Mouse (Mus musculus): ENCODE data around the gene Fbxl2. TPM values are rescaled to one million over a fixed set of nuclear protein-coding genes. Genes with fewer than 3 reads are reported as not detected.

Gene Fbxl2
- polyA plus RNA-seq, 1 experiment from 2014 or later: 1.1 TPM

DNA sequence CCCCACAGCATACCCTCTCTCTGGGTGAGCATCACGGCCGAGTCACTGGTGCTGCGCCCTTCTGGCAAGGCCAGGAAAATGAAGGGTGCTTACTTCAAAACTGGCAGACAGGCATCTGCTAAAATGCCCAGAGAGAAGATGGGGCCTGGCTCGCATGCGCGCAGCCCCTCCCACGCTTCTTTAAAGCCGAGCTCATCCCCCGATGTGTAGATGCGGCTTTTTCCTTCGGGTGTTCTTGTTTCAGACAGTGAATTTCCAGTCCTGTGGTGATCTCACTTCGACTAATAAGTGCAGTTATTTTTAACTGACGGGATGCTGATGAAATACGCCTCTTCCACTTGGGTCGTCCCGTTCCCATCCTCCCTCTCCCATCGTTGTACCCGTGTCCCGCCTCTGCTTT lies 27.7 kb upstream of the Fbxl2 start:
- Histone ChIP-seq H3K9me3 (ENCODE audit: control insufficient read depth) (no peaks in the 10 kb centered on the region), H3K27me3 (replicated peaks; ENCODE audit: control insufficient read depth, insufficient read depth, low read length) (no peaks in the 10 kb centered on the region), H3K36me3 (ENCODE audit: control insufficient read depth, insufficient read depth) (no peaks in the 10 kb centered on the region), H3K4me2 (replicated peaks; ENCODE audit: low read depth) (no peak overlapping the region), H3K27ac (ENCODE audit: low read depth, low read length) (no peak overlapping the region), H3K4me1 (replicated peaks; ENCODE audit: control insufficient read depth, insufficient read depth, low read length) (no peaks in the 10 kb centered on the region), H3K9ac (ENCODE audit: low read depth, low read length) (no peak overlapping the region), H3K4me3 (ENCODE audit: low read depth, low read length) (no peak overlapping the region)
- ATAC-seq: no peak
- 81% methylated on average over 19 of the region's 19 CpGs for WGBS
- TF ChIP-seq CTCF (IDR thresholded peaks at IDR 0.05; ENCODE audit: low read depth): no peak

- H3K27me3 ChIP-seq (replicated peaks; ENCODE audit: control insufficient read depth, insufficient read depth, low read length): no peaks in the 10 kb centered on the region
- no peaks in the 10 kb centered on the region for H3K4me1 ChIP-seq (replicated peaks; ENCODE audit: control insufficient read depth, insufficient read depth, low read length)
- H3K36me3 ChIP-seq (ENCODE audit: control insufficient read depth, insufficient read depth): no peaks in the 10 kb centered on the region
- no peak for TF ChIP-seq CTCF (IDR thresholded peaks at IDR 0.05; ENCODE audit: low read depth)
- WGBS: 34% methylated on average over 6 of the region's 6 CpGs
- peak; percentile 84 for ATAC-seq
- no peak overlapping the region for H3K4me2 ChIP-seq (replicated peaks; ENCODE audit: low read depth)
- no peak overlapping the region for H3K9ac ChIP-seq (ENCODE audit: low read depth, low read length)
- no peak overlapping the region for H3K27ac ChIP-seq (ENCODE audit: low read depth, low read length)
- no peaks in the 10 kb centered on the region for H3K9me3 ChIP-seq (ENCODE audit: control insufficient read depth)
- H3K4me3 ChIP-seq (ENCODE audit: low read depth, low read length): no peak overlapping the region
These were observed 23.4 kb upstream of the Fbxl2 start for GRCm38 (mm10) chr9:114069372-114069771.

GRCm38 (mm10) chr9:114068494-114069053 lies 22.6 kb upstream of the Fbxl2 start:
- H3K4me3 ChIP-seq (ENCODE audit: low read depth, low read length): no peak overlapping the region
- H3K4me1 ChIP-seq (replicated peaks; ENCODE audit: control insufficient read depth, insufficient read depth, low read length): no peaks in the 10 kb centered on the region
- no peak for TF ChIP-seq CTCF (IDR thresholded peaks at IDR 0.05; ENCODE audit: low read depth)
- H3K27ac ChIP-seq (ENCODE audit: low read depth, low read length): no peak overlapping the region
- ATAC-seq: peak; percentile 49
- H3K36me3 ChIP-seq (ENCODE audit: control insufficient read depth, insufficient read depth): no peaks in the 10 kb centered on the region
- no peaks in the 10 kb centered on the region for H3K9me3 ChIP-seq (ENCODE audit: control insufficient read depth)
- WGBS: 48% methylated on average over 12 of the region's 12 CpGs
- H3K4me2 ChIP-seq (replicated peaks; ENCODE audit: low read depth): no peak overlapping the region
- no peaks in the 10 kb centered on the region for H3K27me3 ChIP-seq (replicated peaks; ENCODE audit: control insufficient read depth, insufficient read depth, low read length)
- no peak overlapping the region for H3K9ac ChIP-seq (ENCODE audit: low read depth, low read length)

GRCm38 (mm10) chr9:114057090-114057796 lies 11.3 kb upstream of the Fbxl2 start, which contains the start of gene Susd5:
TSS of gene Susd5 (plus strand) at chr9:114057140.
- no peak within 1 kb of the TSS for H3K27ac ChIP-seq (ENCODE audit: low read depth, low read length)
- peak within 1 kb of the TSS; percentile 62 for H3K4me2 ChIP-seq (replicated peaks; ENCODE audit: low read depth)
- WGBS: 1% methylated on average over 60 of the region's 60 CpGs
- H3K4me1 ChIP-seq (replicated peaks; ENCODE audit: control insufficient read depth, insufficient read depth, low read length): no peaks in the 10 kb centered on the region
- no peaks in the 10 kb centered on the region for H3K36me3 ChIP-seq (ENCODE audit: control insufficient read depth, insufficient read depth)
- 0 out of 2 replicates have a peak within 1 kb of the TSS, but pooled peaks have one; percentile 7 for H3K9ac ChIP-seq (ENCODE audit: low read depth, low read length)
- 0 out of 2 replicates have a peak, but pooled peaks have one; percentile 22 for ATAC-seq
- H3K4me3 ChIP-seq (ENCODE audit: low read depth, low read length): peak within 1 kb of the TSS; percentile 34
- H3K9me3 ChIP-seq (ENCODE audit: control insufficient read depth): no peaks in the 10 kb centered on the region
- no peak for TF ChIP-seq CTCF (IDR thresholded peaks at IDR 0.05; ENCODE audit: low read depth)
- H3K27me3 ChIP-seq (replicated peaks; ENCODE audit: control insufficient read depth, insufficient read depth, low read length): peaks cover 36% of the 10 kb centered on the region

GRCm38 (mm10) chr9:114052866-114053265 lies 6.9 kb upstream of the Fbxl2 start:
- H3K9ac ChIP-seq (ENCODE audit: low read depth, low read length): no peak overlapping the region
- H3K36me3 ChIP-seq (ENCODE audit: control insufficient read depth, insufficient read depth): no peaks in the 10 kb centered on the region
- no peak overlapping the region for H3K4me3 ChIP-seq (ENCODE audit: low read depth, low read length)
- H3K4me1 ChIP-seq (replicated peaks; ENCODE audit: control insufficient read depth, insufficient read depth, low read length): no peaks in the 10 kb centered on the region
- WGBS: 73% methylated on average over 6 of the region's 6 CpGs
- no peak for ATAC-seq
- H3K9me3 ChIP-seq (ENCODE audit: control insufficient read depth): no peaks in the 10 kb centered on the region
- peaks cover 25% of the 10 kb centered on the region for H3K27me3 ChIP-seq (replicated peaks; ENCODE audit: control insufficient read depth, insufficient read depth, low read length)
- no peak overlapping the region for H3K27ac ChIP-seq (ENCODE audit: low read depth, low read length)
- no peak overlapping the region for H3K4me2 ChIP-seq (replicated peaks; ENCODE audit: low read depth)
- no peak for TF ChIP-seq CTCF (IDR thresholded peaks at IDR 0.05; ENCODE audit: low read depth)

DNA sequence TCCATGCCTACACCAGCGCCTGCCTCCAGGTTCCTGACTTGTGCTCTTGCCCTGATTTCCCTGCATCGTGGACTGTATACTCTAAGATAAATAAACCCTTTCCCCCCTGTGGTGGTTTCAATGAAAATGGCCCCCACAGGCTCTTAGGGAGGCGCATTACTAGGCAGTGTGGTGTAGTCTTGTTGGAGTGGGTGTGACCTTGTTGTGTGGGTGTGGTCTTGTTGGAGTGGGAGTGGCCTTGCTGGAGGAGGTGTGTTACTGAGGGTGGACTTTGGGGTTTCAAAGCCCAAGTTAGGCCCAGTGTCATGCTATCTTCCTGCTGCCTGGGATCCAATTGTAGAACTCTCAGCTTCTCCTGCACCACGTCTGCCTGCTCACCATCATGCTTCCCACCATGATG lies 6.0 kb upstream of the Fbxl2 start:
- no peak overlapping the region for H3K9ac ChIP-seq (ENCODE audit: low read depth, low read length)
- no peaks in the 10 kb centered on the region for H3K9me3 ChIP-seq (ENCODE audit: control insufficient read depth)
- no peaks in the 10 kb centered on the region for H3K4me1 ChIP-seq (replicated peaks; ENCODE audit: control insufficient read depth, insufficient read depth, low read length)
- no peaks in the 10 kb centered on the region for H3K36me3 ChIP-seq (ENCODE audit: control insufficient read depth, insufficient read depth)
- no peak for TF ChIP-seq CTCF (IDR thresholded peaks at IDR 0.05; ENCODE audit: low read depth)
- H3K27me3 ChIP-seq (replicated peaks; ENCODE audit: control insufficient read depth, insufficient read depth, low read length): peaks cover 16% of the 10 kb centered on the region
- H3K4me3 ChIP-seq (ENCODE audit: low read depth, low read length): no peak overlapping the region
- H3K4me2 ChIP-seq (replicated peaks; ENCODE audit: low read depth): no peak overlapping the region
- no peak for ATAC-seq
- no peak overlapping the region for H3K27ac ChIP-seq (ENCODE audit: low read depth, low read length)
- 74% methylated on average over 4 of the region's 4 CpGs for WGBS
